Mouse (Mus musculus): ENCODE measurements around the gene Gfra1.
A peak's percentile ranks its signal among the peaks of the same experiment; 100 is the strongest.

Gfra1 gene

DNA sequence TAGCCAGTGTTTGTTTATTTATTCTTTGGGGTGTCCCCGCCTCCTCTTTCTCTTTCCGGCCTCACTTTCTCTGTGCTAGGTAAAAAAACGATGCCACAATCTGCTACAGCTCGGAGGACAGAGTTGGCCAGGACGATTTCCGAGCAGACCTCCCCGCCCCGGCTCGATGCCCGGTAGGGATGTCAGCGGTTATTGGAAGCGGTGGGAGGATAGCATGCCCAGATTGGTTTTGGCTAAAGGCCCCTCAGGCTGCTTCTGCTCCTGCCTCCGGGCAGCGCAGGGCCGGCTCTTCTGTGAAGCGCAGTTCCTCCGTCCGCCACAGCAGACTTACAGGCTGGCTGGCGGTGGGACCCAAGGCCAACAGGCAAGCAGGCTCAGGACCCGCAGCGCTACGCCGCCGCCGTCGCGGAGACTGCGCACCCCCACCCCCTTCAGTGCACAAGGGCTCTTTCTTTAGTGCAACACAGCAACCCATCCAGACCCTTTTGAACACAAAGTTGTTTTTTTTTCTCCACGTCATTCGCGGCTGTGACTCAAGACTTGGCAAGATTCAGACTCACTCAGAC, at the start of gene Gfra1:
Gene Gfra1 (minus strand): TSS at position 414 of the 566 bp plus-strand sequence.
- DNase-seq (ENCODE audit: low read depth, low spot score), result no peak

DNA sequence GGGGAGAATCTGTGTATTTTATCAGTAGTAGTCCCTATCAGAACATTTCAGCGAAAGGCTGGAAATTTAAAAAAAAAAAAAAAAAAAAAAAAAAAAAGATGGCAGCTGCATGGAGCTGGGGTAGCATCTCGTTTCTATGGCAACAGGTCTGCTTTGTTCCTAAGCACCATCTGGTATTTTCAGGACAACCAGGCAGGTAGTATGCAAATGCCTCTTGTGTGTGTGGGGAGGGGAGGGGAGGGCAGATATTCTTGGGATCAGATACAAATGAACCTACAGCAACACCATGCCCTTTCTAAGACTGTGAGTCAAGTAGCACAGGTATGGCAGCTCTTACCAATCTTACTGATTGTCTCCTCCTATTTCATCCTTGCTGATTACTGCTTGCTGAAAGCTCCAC, 44.3 kb upstream of the Gfra1 start:
- DNase-seq (ENCODE audit: low read depth, low spot score), result no peak

DNA sequence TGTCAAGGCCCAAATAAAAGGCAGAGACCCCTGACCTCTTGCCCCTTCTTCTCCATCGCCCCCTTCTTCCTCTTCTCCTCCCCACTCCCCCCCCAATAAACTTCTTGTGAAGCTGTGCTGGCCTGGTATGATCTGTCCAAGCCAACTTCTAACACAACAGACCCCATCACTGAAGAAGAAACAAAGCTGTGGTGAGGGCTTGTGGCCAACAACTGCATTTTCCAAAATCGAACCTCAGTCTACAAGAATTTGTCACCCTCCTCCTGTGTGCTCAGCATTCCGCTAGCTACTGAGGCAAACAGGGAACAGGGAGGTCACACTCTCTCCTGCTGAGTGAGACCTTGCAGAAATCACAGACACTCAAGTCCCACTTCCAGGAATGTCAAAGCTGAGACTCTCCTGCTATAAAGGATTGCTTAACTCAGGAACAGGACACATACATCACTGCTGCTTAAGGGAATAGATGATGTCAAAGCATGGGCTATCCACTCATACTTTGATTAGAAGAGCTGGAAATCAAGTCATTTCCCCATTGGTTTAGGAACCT, 43.8 kb upstream of the Gfra1 start:
- DNase-seq (ENCODE audit: low read depth, low spot score), result no peak

- DNase-seq (ENCODE audit: low read depth, low spot score), result no peak
Observed at GRCm38 (mm10) chr19:58497106-58497505, 41.4 kb upstream of the Gfra1 start.

- DNase-seq (ENCODE audit: low read depth, low spot score), result no peak
Observed at GRCm38 (mm10) chr19:58486686-58487085, 31.0 kb upstream of the Gfra1 start.

- no peak for DNase-seq (ENCODE audit: low read depth, low spot score)
Observed at GRCm38 (mm10) chr19:58482373-58482977, 26.8 kb upstream of the Gfra1 start.

GRCm38 (mm10) chr19:58474251-58474650, 18.5 kb upstream of the Gfra1 start:
- no peak for DNase-seq (ENCODE audit: low read depth, low spot score)

- DNase-seq (ENCODE audit: low read depth, low spot score), result peak; percentile 57
Observed at GRCm38 (mm10) chr19:58469421-58469820, 13.7 kb upstream of the Gfra1 start.

- no peak for DNase-seq (ENCODE audit: low read depth, low spot score)
Observed at GRCm38 (mm10) chr19:58468331-58468730, 12.6 kb upstream of the Gfra1 start.

- DNase-seq (ENCODE audit: low read depth, low spot score), result no peak
Observed at GRCm38 (mm10) chr19:58463755-58464154, 8.0 kb upstream of the Gfra1 start.

- DNase-seq (ENCODE audit: low read depth, low spot score), result no peak
Observed at GRCm38 (mm10) chr19:58460361-58461022, 4.8 kb upstream of the Gfra1 start.

DNA sequence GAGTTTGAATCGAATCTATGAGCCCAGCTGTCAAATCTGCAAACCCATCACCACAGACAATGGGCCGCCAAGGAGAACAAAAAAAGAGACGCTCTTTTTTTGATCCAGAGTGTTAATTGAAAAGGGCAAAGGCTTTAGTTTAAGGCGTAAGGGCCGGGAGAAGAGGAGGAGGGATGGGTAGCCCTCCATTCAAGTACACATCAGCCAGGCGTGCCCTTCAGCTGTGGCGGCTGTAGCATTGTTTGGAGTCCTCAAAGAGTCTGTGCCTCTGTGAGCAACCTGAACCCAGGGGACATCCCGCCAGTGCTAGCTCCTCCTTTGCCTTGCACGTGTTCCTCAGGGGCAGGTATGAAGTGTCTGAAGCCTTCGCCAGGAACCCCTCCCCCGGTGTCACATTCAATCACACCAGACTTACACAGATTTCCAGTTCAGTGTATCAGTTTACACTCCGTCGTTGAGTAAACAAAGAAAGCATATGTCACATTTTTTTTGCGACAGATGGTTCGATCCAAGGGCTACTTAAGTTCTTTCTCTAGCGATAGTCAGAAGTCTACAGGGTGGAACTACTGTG, 867 bp upstream of the Gfra1 start:
- DNase-seq (ENCODE audit: low read depth, low spot score), result no peak

- no peak for DNase-seq (ENCODE audit: low read depth, low spot score)
Observed at GRCm38 (mm10) chr19:58455061-58455495, 631 bp downstream of the Gfra1 start.

DNA sequence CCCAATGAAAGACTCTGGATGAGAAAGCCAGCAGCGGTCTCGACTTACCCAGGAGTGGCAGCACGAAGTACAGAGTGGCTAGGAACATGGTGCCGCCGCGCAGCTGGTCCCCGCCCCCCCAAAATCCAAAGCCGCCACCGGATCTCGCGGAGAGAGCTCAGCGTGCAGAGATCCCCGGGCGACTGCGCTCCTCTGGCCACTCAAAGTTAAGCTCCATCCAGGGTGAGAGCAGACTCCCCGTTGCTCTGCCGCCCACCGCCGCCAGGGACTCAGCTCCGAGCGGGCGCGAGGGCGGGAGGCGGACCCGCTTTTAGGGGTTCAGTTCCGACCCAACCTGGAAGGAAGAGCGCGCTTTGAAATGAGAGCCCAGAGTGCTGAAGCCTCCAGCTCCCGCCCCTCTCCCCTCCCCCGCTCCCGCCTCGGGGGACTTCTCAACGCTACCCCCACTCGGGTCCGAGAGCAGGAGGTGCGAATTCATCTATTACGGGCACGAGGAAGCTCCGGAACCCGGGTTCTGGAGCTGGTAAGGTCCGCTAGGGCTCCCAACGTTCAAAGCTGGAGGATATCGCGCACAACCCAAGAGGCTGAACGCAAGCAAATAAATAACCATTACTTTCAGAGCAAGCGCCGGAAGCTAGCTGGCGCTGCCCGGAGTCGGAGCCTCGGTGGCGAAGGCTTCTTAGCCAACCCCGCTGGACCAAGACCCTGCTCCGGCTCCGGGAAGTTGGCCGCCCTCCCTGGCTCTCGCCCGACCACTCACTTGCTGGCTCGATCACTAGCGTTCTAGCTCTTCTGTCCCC, 1.2 kb downstream of the Gfra1 start:
- no peak for DNase-seq (ENCODE audit: low read depth, low spot score)

DNA sequence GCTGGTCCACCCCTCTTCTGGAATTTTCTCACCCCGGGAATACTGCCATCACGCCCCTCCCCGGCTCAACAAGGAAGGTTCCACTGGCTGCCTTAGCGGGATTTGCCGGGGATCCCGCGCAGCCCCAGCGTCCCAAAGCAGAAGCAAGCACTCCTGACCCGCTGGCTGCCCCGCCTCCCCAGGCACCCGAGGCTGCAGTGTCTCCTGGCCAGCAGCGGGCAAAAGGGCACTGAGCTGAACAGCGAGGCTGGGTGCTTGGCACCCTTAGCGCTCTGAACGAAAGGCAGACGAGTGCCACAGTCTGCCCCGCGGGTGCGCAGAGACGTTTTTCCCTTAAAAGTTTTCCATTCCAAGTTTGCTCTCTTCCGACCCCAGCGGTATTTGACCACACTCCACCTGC, 2.1 kb downstream of the Gfra1 start:
- DNase-seq (ENCODE audit: low read depth, low spot score), result no peak

DNA sequence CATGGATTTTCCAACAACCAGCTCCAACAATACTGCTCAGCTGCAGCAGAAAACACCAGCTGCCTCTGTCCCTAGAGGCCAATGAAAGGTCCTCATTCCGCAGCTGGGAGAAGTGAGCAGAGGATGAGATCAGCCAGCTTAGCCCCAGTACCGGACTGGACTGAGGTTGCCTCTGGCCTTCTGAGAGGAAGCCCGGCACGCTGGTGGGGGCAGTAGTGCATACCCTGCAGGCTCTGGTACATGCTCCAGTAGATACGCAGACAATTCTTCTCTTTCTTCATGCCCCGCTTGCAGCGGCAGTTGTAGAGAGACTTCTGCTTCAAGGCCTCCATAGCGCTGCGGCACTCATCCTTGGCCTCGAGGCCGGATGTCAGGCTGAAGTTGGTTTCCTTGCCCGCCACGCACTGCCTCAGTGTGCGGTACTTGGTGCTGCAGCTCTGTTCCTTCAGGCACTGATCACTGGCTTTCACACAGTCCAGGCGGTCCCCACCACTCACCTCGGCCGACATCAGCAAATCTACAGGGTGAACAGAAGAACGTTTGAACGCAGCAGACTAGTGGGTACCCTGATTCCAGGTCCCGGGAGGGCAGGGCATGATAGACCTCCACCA, 2.7 kb downstream of the Gfra1 start:
- DNase-seq (ENCODE audit: low read depth, low spot score), result no peak

- DNase-seq (ENCODE audit: low read depth, low spot score), result no peak
Observed at GRCm38 (mm10) chr19:58452178-58452819, 3.4 kb downstream of the Gfra1 start.

GRCm38 (mm10) chr19:58451323-58451722, 4.4 kb downstream of the Gfra1 start:
- no peak for DNase-seq (ENCODE audit: low read depth, low spot score)

- DNase-seq (ENCODE audit: low read depth, low spot score), result no peak
Observed at GRCm38 (mm10) chr19:58450716-58451115, 5.0 kb downstream of the Gfra1 start.

GRCm38 (mm10) chr19:58442785-58443732, 12.7 kb downstream of the Gfra1 start:
- DNase-seq (ENCODE audit: low read depth, low spot score), result no peak

All from CD4-positive helper T cell, adult 2 months (primary cell).